Mouse (Mus musculus) right cerebral cortex, adult 18-20 months (tissue): ENCODE data around the gene Kdf1.
A peak's percentile ranks its signal among the peaks of the same experiment; 100 is the strongest.

Source experiments
- DNase-seq: peaks from one replicate; pipeline ENCODE4 v3.0.0; 2022; ENCODE audit warnings: mixed read lengths

Kdf1 gene

DNA sequence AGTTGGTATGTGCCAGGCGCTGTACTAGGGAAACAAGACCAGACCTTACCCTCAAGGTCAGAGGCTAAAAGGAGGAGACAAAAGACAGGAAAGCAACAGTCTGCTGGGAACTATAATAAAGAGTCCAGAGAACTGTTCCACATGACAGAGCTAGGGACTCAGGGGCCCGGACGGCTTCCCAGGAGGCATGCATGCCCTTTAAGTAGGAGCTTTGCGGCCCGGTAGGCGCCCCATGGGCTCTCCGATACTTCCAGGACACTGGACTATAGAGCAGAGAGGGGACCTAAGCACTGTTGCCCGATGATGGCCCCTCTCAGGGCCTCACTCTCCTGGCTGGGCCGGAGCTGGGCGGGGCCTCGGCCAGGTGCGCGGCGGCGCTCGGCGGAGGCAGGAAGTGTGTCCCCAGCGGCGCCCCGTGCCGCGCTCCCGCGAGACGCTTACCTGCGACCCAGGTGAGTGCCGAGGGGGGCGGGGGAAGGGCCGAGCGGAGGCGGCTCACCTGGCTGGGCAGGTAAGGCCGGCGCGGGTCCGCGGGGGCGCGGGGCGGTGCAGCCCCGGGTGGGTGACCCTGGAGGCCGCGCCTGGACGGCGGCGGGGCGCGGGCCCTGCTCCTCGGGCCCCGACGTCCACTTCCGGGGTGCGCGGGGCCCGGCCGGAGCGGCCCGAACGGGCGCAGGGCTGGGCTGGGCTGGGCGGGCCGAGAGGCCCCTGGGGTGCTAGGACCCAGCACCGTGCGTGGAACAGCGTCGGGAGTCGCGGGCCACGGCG lies at the start of gene Kdf1:
Gene Kdf1, plus strand, starts transcription at position 363 of the 768 bp plus-strand sequence.
- DNase-seq: no peak

DNA sequence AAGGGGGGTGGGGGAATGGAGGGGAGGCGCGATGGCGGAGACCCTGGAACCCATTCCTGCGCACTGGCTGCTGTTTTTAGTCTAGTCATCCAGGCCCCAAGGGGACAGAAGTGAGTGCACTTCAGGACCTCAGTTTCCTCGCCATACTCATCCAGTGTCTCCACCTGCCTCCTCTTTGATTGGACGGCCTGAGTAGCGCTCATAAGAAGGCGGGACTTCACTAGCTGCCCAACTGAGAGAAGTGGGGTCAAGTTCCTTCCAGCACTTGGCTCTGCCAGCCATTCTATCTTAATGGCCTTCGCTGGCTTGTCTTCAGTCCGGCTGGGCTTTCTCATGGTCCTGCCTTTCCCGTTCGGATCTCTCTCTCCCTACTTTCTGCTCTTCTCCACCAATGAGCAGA lies 49.6 kb upstream of the Kdf1 start:
- no peak for DNase-seq

DNA sequence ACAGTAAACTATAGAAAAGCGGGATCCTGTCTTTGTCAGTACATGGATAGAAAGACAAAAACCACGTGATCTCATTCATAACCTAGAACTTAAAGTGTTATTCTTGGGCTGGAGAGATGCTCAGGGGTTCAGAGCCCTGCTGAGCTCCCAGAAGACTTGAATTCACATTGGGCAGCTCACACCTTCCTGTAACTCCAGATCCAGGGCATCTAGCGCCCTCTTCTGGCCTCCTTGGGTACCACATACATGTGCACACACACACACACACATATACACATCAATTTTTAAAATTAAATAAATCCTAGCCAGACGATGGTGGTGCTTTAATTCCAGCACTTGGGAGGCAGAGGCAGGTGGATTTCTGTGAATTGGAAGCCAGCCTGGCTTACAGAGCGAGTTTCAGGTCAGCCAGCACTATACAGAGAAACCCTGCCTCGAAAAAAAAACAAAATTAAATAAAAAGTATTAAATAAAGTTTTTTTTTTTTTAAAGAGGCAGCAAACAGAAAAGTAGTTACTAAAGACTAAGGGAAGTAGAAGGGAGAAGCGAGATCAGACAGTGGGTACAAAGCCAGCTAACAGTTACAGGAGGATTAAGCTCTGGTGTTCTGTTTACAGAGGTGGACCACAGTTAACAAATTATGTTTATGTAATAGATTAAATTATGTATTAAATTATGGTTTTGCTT lies 47.5 kb upstream of the Kdf1 start:
- DNase-seq: no peak

DNA sequence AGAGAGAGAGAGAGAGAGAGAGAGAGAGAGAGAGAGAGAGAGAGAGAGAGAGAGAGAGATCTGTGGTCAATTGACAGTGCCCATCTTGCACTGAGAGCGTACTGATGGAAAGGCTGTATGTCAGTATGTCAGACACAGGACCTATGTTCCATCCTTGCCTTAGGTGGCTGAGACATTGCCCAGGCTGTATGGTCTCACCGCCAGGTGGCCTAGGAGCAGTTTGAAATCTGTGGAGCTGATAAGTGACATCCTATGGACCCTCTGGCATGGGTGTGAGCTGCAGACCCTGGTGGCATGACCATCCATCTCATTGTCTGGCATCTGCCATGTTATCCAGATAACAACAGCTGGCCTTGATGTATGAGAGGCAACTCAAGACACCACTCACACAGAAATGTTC lies 44.9 kb upstream of the Kdf1 start:
- DNase-seq: no peak

DNA sequence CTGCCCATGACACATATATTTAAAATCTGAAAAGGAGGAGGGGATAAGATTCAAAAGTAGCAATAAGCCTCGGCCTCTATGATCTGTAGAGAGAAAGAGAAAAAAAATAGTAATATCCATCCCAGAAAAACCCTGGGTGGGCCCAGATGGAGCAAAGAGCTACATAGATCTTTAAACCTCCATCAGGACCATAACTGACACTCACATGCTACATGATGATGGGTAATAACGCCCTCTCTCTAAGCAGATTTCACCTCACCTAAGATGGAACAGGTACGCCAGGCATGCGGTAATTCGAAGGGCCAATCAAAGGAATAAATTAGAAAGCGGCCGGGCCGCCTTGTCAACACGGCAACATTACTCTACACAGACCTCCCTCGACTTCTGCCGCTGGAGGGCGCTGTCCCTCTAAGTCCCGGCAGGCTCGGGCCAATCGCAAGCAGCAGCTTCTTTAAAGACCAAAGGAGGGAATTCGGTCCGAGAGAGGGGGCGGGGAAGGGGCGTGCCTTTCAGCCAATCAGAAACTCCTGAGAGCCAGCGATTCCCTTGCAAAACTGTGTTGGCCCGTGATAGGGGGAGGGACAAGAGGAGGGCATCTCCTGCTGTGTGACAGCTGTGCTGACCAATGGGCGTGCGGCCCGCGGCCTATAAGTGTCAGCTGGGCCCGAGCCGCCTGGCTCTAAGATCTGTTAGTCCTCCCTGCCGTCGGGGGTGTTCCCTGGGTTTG lies 39.1 kb upstream of the Kdf1 start, which contains the start of gene Tent5b:
Gene Tent5b, plus strand, starts transcription at position 675 of the 727 bp plus-strand sequence.
- peak; percentile 96 for DNase-seq

DNA sequence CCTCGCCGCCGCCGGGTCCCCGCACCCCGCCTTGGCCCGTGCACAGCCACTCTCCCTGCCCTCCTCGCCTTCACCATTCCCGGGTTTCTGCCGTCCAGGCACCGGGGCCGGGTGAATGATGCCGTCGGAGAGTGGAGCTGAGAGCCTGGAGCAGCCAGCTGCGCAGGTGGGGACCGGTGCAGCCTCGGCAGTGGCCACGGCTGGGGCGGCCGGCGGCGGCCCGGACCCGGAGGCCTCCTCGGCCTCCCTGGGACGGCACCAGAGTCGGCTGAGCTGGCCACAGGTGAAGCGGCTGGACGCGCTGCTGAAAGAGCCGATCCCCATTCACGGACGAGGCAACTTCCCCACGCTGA lies 38.6 kb upstream of the Kdf1 start:
- no peak for DNase-seq

DNA sequence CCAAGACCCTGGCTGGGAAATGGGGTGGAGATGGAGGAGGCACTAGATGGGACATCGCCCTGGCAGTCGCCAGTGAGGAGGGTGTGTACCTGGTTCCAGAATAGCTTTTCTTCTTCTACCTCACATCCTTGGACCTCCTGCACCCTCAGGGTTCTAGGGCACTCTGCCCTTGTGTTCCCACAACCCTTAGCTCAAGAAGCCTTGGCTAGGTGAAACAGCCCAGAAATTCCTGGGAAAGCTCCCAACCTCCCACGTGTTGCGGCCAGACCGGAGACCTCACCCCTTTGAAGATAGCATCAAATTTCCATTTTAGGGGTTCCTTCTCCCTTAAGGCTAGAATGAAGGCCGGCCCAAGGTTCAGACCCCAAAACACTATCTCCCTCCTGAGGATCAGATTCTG lies 38.0 kb upstream of the Kdf1 start:
- no peak for DNase-seq

DNA sequence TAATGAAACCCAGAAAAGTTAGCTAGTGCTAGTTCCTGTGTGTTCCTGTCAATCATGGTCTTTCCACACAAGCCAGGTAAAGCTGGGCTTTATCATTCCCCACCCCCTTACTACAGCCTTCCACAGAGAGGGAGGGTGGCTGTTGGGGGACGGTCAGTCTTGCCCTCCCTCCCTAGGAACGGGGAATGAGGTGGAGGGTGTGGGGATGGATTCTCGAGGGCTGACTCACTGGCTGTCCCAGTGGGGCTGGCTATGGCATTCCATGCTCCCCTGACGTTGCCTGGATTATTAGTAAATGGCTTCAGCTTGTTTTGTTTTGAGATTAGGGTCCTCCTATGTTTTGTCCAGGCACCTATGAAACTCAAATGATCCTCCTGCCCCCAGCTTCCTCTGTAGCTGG lies 37.3 kb upstream of the Kdf1 start:
- DNase-seq: no peak

DNA sequence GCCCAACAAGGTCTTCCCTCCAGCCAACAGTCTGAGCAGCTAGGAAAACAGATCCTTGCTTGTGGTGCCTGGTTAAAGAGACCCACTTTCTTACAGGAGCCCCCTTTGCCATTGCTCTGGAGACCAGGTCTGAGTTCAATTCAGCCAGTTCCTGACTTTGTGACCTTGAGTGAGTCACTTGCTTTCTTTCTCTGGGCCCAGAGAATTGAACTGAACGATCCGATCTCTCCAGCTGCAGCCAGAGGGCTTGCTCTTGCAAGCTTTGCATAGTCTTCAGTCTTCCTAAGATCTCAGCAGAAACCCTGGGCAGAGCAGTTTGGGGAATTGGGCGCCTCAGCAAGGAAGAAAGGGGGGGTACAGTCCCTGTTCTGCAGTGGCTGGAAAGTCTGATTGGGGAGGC lies 36.3 kb upstream of the Kdf1 start:
- DNase-seq: no peak

DNA sequence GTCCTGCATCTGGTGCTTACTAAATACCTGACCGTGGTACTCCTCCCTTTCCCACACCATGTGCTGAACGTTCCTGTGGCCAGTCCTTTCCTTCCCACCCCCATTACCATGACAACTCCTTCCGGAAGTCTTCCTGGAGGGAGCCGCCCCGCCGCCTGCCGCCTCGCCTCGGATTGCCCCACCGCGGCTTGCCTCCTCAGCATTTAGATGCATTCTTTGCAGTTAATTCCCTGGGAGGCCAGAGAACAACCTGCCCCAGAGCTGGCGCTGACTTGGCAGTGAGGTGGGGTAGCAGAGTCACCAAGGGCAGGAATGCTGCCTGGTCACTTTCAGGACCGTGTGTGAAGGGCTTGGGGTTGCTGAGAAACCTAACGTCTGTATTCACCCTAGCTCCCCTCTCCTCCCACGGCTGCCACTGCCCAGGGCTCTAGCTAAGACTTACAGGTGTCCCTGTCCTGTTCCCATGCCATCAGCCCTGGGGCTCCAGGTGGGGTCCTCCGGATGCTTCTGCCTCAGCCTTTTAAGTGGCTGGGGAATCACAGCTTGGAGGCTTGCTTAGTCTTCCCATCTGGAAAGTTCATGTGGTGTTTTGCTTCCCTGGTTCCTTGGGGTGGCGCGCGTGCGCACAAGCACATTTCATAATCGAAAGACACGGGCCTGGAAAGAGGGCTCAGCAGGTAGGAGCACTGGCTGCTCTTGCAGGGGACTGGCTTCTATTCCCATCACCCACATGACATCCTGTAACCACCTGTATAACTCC lies 34.3 kb upstream of the Kdf1 start:
- DNase-seq: no peak

DNA sequence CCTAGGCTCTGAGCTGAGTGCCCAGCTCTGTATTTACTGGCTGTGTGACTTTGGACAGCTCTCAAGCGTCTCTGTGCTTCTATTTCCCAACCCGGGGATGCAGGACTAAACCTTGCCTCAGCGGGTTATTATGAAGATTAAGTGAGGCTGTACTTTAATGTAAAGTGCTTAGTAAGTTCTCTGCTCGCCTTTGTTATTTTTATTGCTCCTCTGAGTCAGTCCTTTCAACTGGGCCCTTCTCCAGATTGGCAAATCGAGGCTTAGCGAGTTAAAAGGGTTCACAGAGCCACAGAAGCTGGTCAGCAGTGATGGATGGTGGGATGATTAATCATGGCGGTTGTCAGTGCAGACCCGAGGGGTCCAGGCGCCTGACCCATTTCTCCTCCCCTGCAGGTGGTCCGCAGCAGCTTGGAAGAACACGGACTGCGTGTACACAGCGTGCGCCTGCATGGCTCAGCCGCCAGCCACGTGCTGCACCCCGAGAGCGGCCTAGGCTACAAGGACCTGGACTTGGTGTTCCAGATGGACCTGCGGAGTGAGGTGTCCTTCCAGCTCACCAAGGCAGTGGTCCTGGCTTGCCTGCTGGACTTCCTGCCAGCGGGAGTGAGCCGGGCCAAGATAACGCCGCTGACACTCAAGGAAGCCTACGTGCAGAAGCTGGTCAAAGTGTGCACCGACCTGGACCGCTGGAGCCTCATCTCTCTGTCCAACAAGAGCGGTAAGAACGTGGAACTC lies 32.9 kb upstream of the Kdf1 start:
- DNase-seq: no peak

DNA sequence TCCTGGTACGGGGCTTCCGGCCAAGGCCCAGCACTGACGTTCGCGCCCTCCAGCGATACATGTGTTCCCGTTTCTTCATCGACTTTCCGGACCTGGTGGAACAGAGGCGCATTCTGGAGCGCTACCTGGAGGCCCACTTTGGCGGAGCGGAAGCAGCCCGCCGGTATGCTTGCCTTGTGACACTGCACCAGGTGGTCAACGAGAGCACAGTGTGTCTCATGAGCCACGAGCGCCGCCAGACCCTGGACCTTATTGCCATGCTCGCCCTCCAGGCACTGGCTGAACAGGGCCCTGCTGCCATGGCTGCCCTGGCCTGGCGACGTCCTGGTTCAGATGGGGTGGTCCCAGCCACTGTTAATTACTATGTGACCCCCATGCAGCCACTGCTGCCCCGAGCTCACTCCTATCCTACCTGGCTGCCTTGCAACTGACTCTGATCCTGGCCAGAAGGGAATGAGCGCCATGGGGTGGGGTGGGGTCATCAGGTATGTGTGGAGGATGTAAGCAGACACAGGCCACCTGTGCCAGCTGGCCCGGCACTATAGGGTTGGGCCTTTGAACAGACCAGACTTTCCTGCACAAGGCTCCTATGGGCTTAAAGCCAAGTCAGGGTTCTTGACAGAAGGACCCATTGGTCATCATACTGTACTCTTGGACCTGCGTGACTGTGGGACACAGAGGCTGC lies 31.9 kb upstream of the Kdf1 start:
- DNase-seq: no peak

DNA sequence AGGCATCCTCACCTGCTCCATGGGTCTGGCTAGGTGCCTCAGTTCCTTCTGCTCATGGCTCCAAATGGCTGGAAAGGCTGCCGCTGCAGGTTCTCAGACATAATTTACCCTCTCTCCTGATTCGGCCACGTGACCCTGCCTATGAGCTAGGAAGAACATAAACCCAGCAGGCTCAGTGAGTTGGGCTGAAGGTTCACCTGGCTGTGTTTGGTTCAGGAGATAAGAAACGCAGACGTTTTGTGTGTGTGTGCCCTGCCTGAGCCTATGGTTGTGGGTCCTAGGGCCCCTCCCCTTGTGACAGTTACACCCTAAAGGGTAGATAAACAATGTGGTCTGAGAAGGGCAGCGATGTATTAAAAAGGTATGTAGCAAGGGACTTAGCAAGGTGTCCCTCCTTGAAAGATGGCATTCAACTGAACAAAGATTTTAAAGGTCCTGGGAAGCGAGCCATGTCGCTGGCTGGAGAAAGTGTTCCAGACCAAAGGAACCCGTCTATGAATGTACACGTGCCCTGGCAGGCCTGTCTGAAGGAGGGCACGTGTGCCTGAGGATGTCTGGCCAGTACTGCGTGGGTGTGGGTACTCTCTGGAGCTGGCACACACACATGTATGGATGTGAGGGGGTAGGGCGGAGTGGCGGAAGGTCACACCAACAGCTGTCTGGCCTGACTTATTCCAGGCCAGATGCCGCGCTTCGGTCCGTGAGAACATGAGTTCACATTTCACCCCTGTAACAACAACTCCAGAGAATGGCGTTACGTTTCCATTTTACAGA lies 30.0 kb upstream of the Kdf1 start:
- no peak for DNase-seq

DNA sequence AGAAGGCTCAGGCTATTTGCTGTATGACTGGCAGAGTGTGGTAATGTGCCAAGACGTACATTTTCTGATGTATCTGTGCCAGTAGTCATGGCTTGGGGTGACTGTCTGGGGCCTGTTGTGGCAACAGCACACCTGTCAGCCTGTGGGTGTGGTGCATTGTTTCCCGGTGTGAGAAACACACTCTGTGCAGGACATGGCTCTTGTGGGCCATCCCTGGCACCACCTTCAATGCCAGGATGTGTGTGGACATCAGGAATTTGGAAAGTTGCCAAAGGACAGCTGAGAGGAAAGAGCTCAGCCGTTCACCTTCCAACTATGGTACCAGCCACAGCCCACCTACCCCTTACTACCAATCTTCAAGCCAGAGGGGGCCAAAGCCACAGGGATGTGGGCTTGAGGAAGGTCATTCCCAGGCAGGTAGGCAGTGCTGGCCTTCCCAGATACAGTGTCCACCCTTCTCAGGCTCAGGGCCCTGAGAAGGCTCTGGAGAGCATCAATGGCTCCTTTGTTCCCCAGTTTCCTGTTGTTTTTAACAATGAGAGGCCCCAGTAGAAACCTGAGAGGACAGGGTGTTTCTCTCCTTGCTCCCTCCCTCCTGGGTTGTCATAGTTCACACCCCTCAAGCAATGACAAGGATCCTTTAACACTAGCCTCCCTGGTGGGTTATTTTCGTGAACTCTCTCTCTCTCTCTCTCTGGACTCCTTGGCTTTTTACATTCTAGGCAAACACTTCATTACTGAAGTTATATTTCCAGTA lies 29.1 kb upstream of the Kdf1 start:
- no peak for DNase-seq

DNA sequence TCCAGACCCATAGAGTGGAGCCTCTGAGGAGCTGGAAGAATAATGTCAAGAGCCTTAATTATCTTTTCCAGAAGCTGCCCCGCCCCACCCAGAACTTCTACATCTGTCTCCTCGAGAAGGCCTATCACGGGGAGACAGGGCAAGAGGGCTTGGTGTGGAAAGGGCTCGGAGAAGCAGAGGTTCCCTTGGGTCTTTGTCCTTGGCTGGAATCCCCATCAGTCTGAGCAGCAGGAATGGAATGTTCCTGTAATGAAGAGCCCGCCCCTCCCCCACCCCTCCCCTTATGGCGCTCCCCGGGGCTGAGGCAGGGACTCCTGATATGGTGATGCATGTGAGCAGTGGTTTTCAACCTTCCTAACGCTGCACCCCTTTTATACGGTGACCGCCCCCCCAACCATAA lies 27.0 kb upstream of the Kdf1 start:
- no peak for DNase-seq

DNA sequence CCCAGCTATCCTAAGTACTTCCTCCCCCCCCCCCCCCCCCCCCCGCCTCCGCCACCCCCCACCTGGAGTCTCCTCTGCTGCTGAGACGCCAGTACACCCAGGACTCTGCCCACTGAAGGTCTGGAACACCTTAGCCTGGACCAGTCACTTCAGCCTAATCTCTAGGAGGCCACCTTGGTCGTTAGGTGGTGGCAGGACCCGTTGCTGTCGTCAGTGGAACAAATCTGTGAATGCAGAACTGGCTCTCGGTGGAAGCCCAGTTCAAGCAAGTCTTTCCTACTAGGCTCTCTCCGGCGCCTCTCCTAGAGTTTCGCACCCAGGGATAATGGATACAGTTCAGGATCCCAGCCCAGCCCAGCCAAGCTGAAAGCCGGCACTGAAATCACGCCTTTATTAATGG lies 24.9 kb upstream of the Kdf1 start:
- no peak for DNase-seq

DNA sequence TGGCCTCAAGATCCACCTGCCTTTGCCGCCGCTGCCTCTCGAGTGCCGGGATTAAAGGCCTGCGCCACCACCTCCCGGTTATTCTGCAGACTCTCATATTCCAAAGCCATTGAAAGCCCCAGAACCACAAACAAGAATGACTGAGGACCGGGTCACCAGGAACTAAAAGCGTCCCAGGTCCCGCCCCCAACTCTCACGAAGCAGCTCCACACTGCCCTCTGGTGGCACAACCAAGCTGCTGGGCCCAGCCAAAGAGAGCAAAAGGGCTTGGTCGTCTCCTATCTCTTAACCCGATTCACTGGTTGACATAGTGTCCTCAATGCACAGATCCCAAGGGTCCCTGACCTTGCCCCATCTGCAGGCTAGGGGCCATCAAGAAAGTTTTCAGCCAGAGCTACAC lies 24.3 kb upstream of the Kdf1 start:
- DNase-seq: peak; percentile 79

DNA sequence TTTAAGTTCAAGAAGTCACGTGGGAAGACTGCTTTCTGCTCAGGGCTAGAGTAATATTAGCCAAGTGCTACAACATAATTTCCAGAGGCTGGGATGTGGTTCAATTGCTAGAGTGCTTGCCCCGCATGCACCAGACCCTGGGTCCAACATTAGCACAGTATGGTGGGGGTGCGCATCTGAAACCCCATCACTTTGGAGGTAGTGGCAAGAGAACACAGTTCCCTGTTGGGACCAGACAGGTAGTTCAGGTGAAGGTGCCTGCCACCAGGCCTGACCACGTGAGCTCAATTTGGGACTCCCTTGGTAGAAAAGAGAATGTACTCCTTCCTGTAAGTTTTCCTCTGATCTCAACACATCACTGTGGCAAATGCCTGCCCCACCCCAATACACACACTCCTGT lies 23.9 kb upstream of the Kdf1 start:
- no peak for DNase-seq

DNA sequence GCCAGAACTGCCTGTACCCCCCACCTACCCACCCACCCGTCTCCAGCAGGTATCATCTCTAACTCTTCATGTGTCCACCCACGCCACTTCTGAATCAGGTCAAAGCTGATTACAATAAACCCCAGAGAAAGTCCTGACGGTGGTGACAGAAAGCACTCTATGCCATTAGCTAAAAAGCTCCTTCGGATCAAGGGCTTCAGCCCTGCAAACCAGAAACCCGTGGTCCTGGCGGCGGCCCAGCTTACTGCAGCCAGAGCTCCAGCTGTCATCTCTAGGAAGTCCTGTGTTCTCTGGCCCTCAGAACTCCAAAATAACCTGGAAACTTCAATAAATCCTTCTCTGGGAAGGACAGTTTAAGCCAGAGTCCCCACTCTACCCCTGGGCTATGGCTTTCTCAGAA lies 23.1 kb upstream of the Kdf1 start:
- DNase-seq: no peak

DNA sequence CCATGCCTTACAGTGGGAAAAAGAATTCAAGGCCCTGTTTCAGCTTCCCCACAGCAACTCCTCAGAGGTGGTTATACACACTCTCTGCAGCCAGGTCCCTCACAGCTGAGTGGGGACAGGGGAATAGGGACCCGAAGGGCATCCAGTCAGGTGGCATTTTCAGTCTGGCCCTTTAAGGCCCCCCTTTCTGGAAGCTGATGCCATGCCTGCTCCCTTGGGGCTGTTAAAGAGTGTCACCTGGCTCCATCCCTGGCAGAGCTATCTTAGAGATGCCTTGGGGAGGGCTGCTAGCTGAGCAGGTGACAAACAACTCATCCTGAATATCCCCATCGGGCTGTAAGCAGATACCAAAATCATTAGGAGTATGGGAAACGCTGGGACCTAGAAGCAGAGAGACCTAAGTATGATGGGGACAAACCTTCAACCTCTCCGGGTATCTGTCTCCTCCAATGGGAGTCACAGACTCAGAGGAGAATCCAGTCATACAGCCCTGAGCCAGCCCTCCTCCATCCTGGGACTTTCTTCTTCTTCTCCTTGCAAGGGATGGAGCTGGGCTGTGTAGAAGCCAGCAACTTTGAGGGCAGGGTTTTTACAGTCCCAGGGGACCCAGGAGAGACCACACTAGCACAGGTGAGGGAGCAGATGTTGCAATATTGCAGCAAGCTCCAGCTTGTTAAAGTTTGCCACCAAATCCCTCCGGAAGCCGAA lies 21.9 kb upstream of the Kdf1 start:
- DNase-seq: no peak
